Mouse (Mus musculus) myocyte (in vitro differentiated cells): ENCODE results near the gene Rbm38.

Experiments
- CEBPB ChIP-seq: IDR thresholded peaks from 2 replicates; pipeline ENCODE4 v1.6.1; 2011; ENCODE audit warnings: mild to moderate bottlenecking, moderate library complexity; ENCODE audit not compliant: poor library complexity, insufficient read depth, severe bottlenecking
- E2F4 ChIP-seq: IDR thresholded peaks from one replicate; pipeline ENCODE4 v1.6.1; 2011; ENCODE audit warnings: mild to moderate bottlenecking, control low read depth, moderate library complexity; ENCODE audit not compliant: insufficient read depth
- MAX ChIP-seq: IDR thresholded peaks from one replicate; pipeline ENCODE4 v1.6.1; 2011; ENCODE audit warnings: low read depth, mild to moderate bottlenecking, control low read depth
- POLR2A ChIP-seq: IDR thresholded peaks from one replicate; pipeline ENCODE4 v1.6.1; 2011; ENCODE audit warnings: low read depth, mild to moderate bottlenecking, control low read depth, moderate library complexity; ENCODE audit not compliant: insufficient read length
- POLR2AphosphoS2 ChIP-seq: IDR thresholded peaks from one replicate; pipeline ENCODE4 v1.6.1; 2011; ENCODE audit warnings: low read depth, control low read depth; ENCODE audit not compliant: insufficient read length
- USF1 ChIP-seq: IDR thresholded peaks from one replicate; pipeline ENCODE4 v1.6.1; 2011; ENCODE audit warnings: low read depth, mild to moderate bottlenecking, control low read depth, moderate library complexity

DNA sequence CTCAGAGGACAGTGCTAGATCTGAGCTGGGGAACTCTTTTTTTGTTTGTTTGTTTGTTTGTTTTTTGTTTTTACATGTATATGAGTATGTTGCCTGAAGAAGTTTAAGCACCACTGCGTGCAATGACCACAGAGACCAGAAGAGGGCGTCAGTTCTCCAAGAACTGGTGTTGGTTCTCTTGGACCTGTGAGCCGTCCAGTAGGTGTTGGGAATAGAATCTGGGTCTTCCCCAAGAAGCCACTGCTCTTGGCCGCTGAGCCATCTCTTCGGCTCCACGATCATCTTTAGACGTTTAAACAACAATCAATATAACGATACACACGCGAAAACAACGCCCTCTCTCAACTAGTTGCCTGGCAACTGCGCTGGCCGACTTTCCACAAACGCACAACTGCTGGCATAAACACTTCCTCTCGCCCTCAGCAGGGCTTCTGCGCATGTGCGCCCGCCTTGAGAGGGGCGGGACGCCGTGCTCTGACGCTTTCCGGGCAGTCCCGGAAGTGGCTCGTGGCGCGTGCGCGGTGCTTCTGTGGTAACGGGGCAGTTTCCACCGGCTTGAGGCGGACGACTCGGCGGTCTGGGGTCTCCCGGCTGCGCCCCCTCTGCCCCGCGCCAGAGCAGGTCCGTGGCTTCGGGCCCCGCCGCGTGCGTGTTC is 20.5 kb upstream of the Rbm38 start, which contains the start of gene Rae1:
- TF ChIP-seq USF1, result no peak
- TF ChIP-seq POLR2AphosphoS2, result peak; percentile 88
- TF ChIP-seq POLR2A, result peak; percentile 87
- TF ChIP-seq MAX, result no peak
- TF ChIP-seq E2F4, result no peak
- no peak for TF ChIP-seq CEBPB
